Comparison of ENCODE assay signal across 25 mouse cellular contexts in the genomic region with DNA sequence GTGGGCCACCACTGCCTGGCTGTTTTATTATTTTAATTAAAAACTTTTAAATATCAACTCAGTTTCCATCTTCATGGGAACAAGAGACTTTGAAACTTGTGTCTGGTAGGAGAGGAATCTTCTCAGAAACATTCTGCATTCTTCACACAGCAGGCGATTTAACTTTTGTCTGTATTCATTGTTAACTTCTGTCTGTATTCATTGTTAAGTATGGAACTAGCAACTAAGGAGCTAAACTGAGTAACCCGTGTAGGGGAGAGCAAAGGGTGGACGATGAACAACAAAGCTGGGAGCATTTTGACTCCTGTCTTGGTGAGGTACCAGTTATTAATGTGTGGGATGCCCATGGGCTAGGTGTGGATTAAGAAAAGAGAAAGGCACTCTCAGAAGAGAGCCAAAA.
"Had no signal": no experiment of that assay in that cellular context is flagged by ENCODE, and none has a peak within 500 bp of the region (broad histone marks: within the 10 kb centered on the region; RNA-seq: fewer than 3 reads in every experiment).

No protein-coding gene starts in this region.

- H3K9me3 ChIP-seq: heart, embryonic 10.5 days; hindbrain, embryonic 10.5 days; hindbrain, embryonic 12.5 days; hindbrain, embryonic 15.5 days; intestine, embryonic 15.5 days; limb, embryonic 13.5 days; limb, embryonic 15.5 days; liver, embryonic 12.5 days had no signal

- H3K36me3 ChIP-seq: heart, embryonic 10.5 days; heart, embryonic 12.5 days; hindbrain, embryonic 10.5 days; hindbrain, embryonic 12.5 days; hindbrain, embryonic 15.5 days; intestine, embryonic 15.5 days; limb, embryonic 13.5 days; limb, embryonic 15.5 days; liver, embryonic 12.5 days had no signal

- H3K27me3 ChIP-seq: heart, embryonic 12.5 days; hindbrain, embryonic 12.5 days; hindbrain, embryonic 15.5 days; intestine, embryonic 15.5 days; limb, embryonic 13.5 days; limb, embryonic 15.5 days; liver, embryonic 12.5 days had no signal

- H3K4me1 ChIP-seq: heart, embryonic 10.5 days; heart, embryonic 12.5 days; intestine, embryonic 15.5 days; limb, embryonic 13.5 days; limb, embryonic 15.5 days; liver, embryonic 12.5 days had no signal

- DNase-seq: gastrocnemius, adult 2 months; gastrocnemius, postnatal 10 days; gastrocnemius, postnatal 25 days; heart, postnatal 10 days; heart, postnatal 4 days; kidney, adult 18-20 months; kidney, adult 8-10 months; kidney, postnatal 10 days; kidney, postnatal 25 days; kidney, postnatal 4 days; layer of hippocampus, adult 9-11 months; layer of hippocampus, postnatal 36 days; left cerebral cortex, postnatal 4 days had no signal

- H3K4me3 ChIP-seq: gastrocnemius, adult 2 months; heart, embryonic 10.5 days; heart, embryonic 12.5 days; hindbrain, embryonic 10.5 days; hindbrain, embryonic 12.5 days; hindbrain, embryonic 15.5 days; intestine, embryonic 15.5 days; layer of hippocampus, adult 2 months; limb, embryonic 13.5 days; limb, embryonic 15.5 days; liver, embryonic 12.5 days had no signal

- H3K27ac ChIP-seq: gastrocnemius, adult 2 months; heart, embryonic 10.5 days; hindbrain, embryonic 10.5 days; hindbrain, embryonic 12.5 days; hindbrain, embryonic 15.5 days; intestine, embryonic 15.5 days; layer of hippocampus, adult 2 months; limb, embryonic 13.5 days; limb, embryonic 15.5 days; liver, embryonic 12.5 days had no signal

- H3K4me2 ChIP-seq: heart, embryonic 12.5 days; hindbrain, embryonic 12.5 days; hindbrain, embryonic 15.5 days; intestine, embryonic 15.5 days; limb, embryonic 13.5 days; limb, embryonic 15.5 days; liver, embryonic 12.5 days had no signal

- ATAC-seq: inflammation-experienced regulatory T-cells, adult 6 months; intestine, embryonic 15.5 days; intestine, postnatal 0 days; liver, embryonic 12.5 days had no signal

- H3K9ac ChIP-seq: heart, embryonic 12.5 days; hindbrain, embryonic 12.5 days; hindbrain, embryonic 15.5 days; intestine, embryonic 15.5 days; limb, embryonic 13.5 days; limb, embryonic 15.5 days; liver, embryonic 12.5 days had no signal
